Mouse (Mus musculus): ENCODE measurements at regions not wholly inside any gene's neighbourhood (a gene's known extent, or its start where the extent isn't known, plus 50 kb on each side); places are given as distances from the start of the nearest gene placed in this dataset.

GRCm38 (mm10) chr4:11903861-11904260, 77.2 kb downstream of the Gm10604 start:
- H3K36me3 ChIP-seq (replicated peaks), result no peaks in the 10 kb centered on the region
- no peak for DNase-seq (ENCODE audit: extremely low spot score, low spot score)
- no peaks in the 10 kb centered on the region for H3K27me3 ChIP-seq (ENCODE audit: poor library complexity, severe bottlenecking)
- no peak overlapping the region for H3K27ac ChIP-seq
- H3K9me3 ChIP-seq, result no peaks in the 10 kb centered on the region
- H3K4me1 ChIP-seq, result peaks cover 7% of the 10 kb centered on the region
- 91% methylated on average over 1 of the region's 1 CpGs for WGBS
- H3K4me3 ChIP-seq, result no peak overlapping the region

GRCm38 (mm10) chr4:11903401-11903800, 77.7 kb downstream of the Gm10604 start:
- H3K36me3 ChIP-seq (replicated peaks), result no peaks in the 10 kb centered on the region
- H3K27ac ChIP-seq, result no peak overlapping the region
- H3K27me3 ChIP-seq (ENCODE audit: poor library complexity, severe bottlenecking), result no peaks in the 10 kb centered on the region
- H3K4me3 ChIP-seq, result no peak overlapping the region
- DNase-seq (ENCODE audit: extremely low spot score, low spot score), result no peak
- H3K9me3 ChIP-seq, result no peaks in the 10 kb centered on the region
- H3K4me1 ChIP-seq, result peaks cover 7% of the 10 kb centered on the region
- WGBS, result 91% methylated on average over 5 of the region's 5 CpGs

- no peaks in the 10 kb centered on the region for H3K9me3 ChIP-seq
- DNase-seq (ENCODE audit: extremely low spot score, low spot score), result no peak
- WGBS, result 11% methylated on average over 10 of the region's 10 CpGs
Measured at GRCm38 (mm10) chr4:11899979-11900624, 81.0 kb downstream of the Gm10604 start.

GRCm38 (mm10) chr4:11897231-11897630, 83.8 kb downstream of the Gm10604 start:
- DNase-seq (ENCODE audit: extremely low spot score, low spot score), result no peak
- Histone ChIP-seq H3K9me3 (no peaks in the 10 kb centered on the region), H3K27ac (no peak overlapping the region), H3K4me1 (peaks cover 7% of the 10 kb centered on the region), H3K4me3 (no peak overlapping the region), H3K36me3 (replicated peaks) (no peaks in the 10 kb centered on the region), H3K27me3 (ENCODE audit: poor library complexity, severe bottlenecking) (no peaks in the 10 kb centered on the region)

More at GRCm38 (mm10) chr4:11899979-11900624, 81.0 kb downstream of the Gm10604 start:
- Histone ChIP-seq H3K4me1 (peaks cover 7% of the 10 kb centered on the region), H3K36me3 (replicated peaks) (no peaks in the 10 kb centered on the region), H3K27ac (no peak overlapping the region), H3K27me3 (ENCODE audit: poor library complexity, severe bottlenecking) (no peaks in the 10 kb centered on the region), H3K4me3 (no peak overlapping the region)

GRCm38 (mm10) chr4:11895857-11896825, 84.9 kb downstream of the Gm10604 start:
- Histone ChIP-seq H3K27ac (no peak overlapping the region), H3K36me3 (replicated peaks) (no peaks in the 10 kb centered on the region), H3K4me3 (no peak overlapping the region), H3K4me1 (peaks cover 7% of the 10 kb centered on the region), H3K9me3 (no peaks in the 10 kb centered on the region), H3K27me3 (ENCODE audit: poor library complexity, severe bottlenecking) (no peaks in the 10 kb centered on the region)
- WGBS, result 86% methylated on average over 6 of the region's 6 CpGs
- DNase-seq (ENCODE audit: extremely low spot score, low spot score), result no peak

GRCm38 (mm10) chr4:11893560-11894205, 87.4 kb downstream of the Gm10604 start:
- Histone ChIP-seq H3K4me1 (no peaks in the 10 kb centered on the region), H3K27ac (no peak overlapping the region), H3K36me3 (replicated peaks) (no peaks in the 10 kb centered on the region), H3K4me3 (no peak overlapping the region), H3K9me3 (no peaks in the 10 kb centered on the region), H3K27me3 (ENCODE audit: poor library complexity, severe bottlenecking) (no peaks in the 10 kb centered on the region)
- DNase-seq (ENCODE audit: extremely low spot score, low spot score), result no peak
- 74% methylated on average over 9 of the region's 9 CpGs for WGBS

- Histone ChIP-seq H3K9me3 (no peaks in the 10 kb centered on the region), H3K4me1 (peaks cover 14% of the 10 kb centered on the region), H3K27me3 (ENCODE audit: poor library complexity, severe bottlenecking) (no peaks in the 10 kb centered on the region), H3K36me3 (replicated peaks) (no peaks in the 10 kb centered on the region), H3K27ac (no peak overlapping the region), H3K4me3 (no peak overlapping the region)
- WGBS, result 91% methylated on average over 6 of the region's 6 CpGs
- DNase-seq (ENCODE audit: extremely low spot score, low spot score), result no peak
Measured at GRCm38 (mm10) chr4:11889039-11889600, 91.9 kb downstream of the Gm10604 start.

- 22% methylated on average over 1 of the region's 1 CpGs for WGBS
- H3K27me3 ChIP-seq (ENCODE audit: poor library complexity, severe bottlenecking), result no peaks in the 10 kb centered on the region
Measured at GRCm38 (mm10) chr4:11887377-11887776, 93.7 kb downstream of the Gm10604 start.

GRCm38 (mm10) chr4:11885499-11885898, 95.6 kb downstream of the Gm10604 start:
- no peak for DNase-seq (ENCODE audit: extremely low spot score, low spot score)
- WGBS, result 83% methylated on average over 4 of the region's 4 CpGs

More at GRCm38 (mm10) chr4:11887377-11887776, 93.7 kb downstream of the Gm10604 start:
- 0 out of 2 replicates have a peak overlapping the region, but pooled peaks have one; percentile 8 for H3K27ac ChIP-seq
- no peak overlapping the region for H3K4me3 ChIP-seq
- peaks cover 14% of the 10 kb centered on the region for H3K4me1 ChIP-seq
- H3K9me3 ChIP-seq, result no peaks in the 10 kb centered on the region
- H3K36me3 ChIP-seq (replicated peaks), result no peaks in the 10 kb centered on the region
- DNase-seq (ENCODE audit: extremely low spot score, low spot score), result no peak

GRCm38 (mm10) chr4:11884818-11885217, 96.2 kb downstream of the Gm10604 start:
- Histone ChIP-seq H3K27me3 (ENCODE audit: poor library complexity, severe bottlenecking) (no peaks in the 10 kb centered on the region), H3K36me3 (replicated peaks) (no peaks in the 10 kb centered on the region), H3K9me3 (no peaks in the 10 kb centered on the region), H3K27ac (peak overlapping the region; percentile 56; the same call in 1 of the 2 replicates), H3K4me3 (no peak overlapping the region), H3K4me1 (peaks cover 14% of the 10 kb centered on the region)
- no peak for DNase-seq (ENCODE audit: extremely low spot score, low spot score)
- WGBS, result 71% methylated on average over 7 of the region's 7 CpGs

More at GRCm38 (mm10) chr4:11885499-11885898, 95.6 kb downstream of the Gm10604 start:
- Histone ChIP-seq H3K9me3 (no peaks in the 10 kb centered on the region), H3K27ac (no peak overlapping the region), H3K4me3 (no peak overlapping the region), H3K27me3 (ENCODE audit: poor library complexity, severe bottlenecking) (no peaks in the 10 kb centered on the region), H3K36me3 (replicated peaks) (no peaks in the 10 kb centered on the region), H3K4me1 (peaks cover 14% of the 10 kb centered on the region)

GRCm38 (mm10) chr4:11883295-11883694, 97.8 kb downstream of the Gm10604 start:
- Histone ChIP-seq H3K4me3 (no peak overlapping the region), H3K9me3 (no peaks in the 10 kb centered on the region), H3K4me1 (peaks cover 14% of the 10 kb centered on the region), H3K27ac (no peak overlapping the region), H3K27me3 (ENCODE audit: poor library complexity, severe bottlenecking) (no peaks in the 10 kb centered on the region), H3K36me3 (replicated peaks) (no peaks in the 10 kb centered on the region)
- WGBS, result 52% methylated on average over 5 of the region's 5 CpGs
- DNase-seq (ENCODE audit: extremely low spot score, low spot score), result no peak

- no peak for DNase-seq (ENCODE audit: extremely low spot score, low spot score)
- peaks cover 13% of the 10 kb centered on the region for H3K4me1 ChIP-seq
- no peaks in the 10 kb centered on the region for H3K36me3 ChIP-seq (replicated peaks)
- no peak overlapping the region for H3K27ac ChIP-seq
- no peaks in the 10 kb centered on the region for H3K27me3 ChIP-seq (ENCODE audit: poor library complexity, severe bottlenecking)
- WGBS, result 84% methylated on average over 3 of the region's 3 CpGs
- H3K9me3 ChIP-seq, result no peaks in the 10 kb centered on the region
- H3K4me3 ChIP-seq, result no peak overlapping the region
Measured at GRCm38 (mm10) chr4:11882666-11883065, 98.4 kb downstream of the Gm10604 start.

Data from forebrain, embryonic 10.5 days (tissue).